Mouse (Mus musculus): ENCODE measurements around the gene Ccl17. TPM values are rescaled to one million over a fixed set of nuclear protein-coding genes. Genes with fewer than 3 reads are reported as not detected.

The Ccl17 gene
- polyA plus RNA-seq (2012; rRNA removed), result 0.36 and 1.1 TPM in 2 replicates

- no peak within 1 kb of the TSS for H3K4me3 ChIP-seq (replicated peaks; ENCODE audit: insufficient read depth, low read depth, low read length)
- H3K4me1 ChIP-seq (ENCODE audit: control insufficient read depth, insufficient read depth, low read length), result no peaks in the 10 kb centered on the region
- H3K27ac ChIP-seq (ENCODE audit: insufficient read depth, low read length), result no peak within 1 kb of the TSS
- no peak for DNase-seq
- TF ChIP-seq CTCF (IDR thresholded peaks at IDR 0.05; ENCODE audit: borderline replicate concordance, insufficient read depth, low read depth, low read length), result no peak
- TF ChIP-seq POLR2A (IDR thresholded peaks at IDR 0.05; ENCODE audit: borderline replicate concordance, insufficient read depth, low read length), result no peak
- WGBS, result 85% methylated on average over 3 of the region's 3 CpGs
- no peaks in the 10 kb centered on the region for H3K27me3 ChIP-seq (ENCODE audit: control insufficient read depth, insufficient read depth, low read length)
These were observed at the start of gene Ccl17 for GRCm38 (mm10) chr8:94810153-94810552. Gene Ccl17, plus strand, starts transcription at chr8:94810453.

GRCm38 (mm10) chr8:94767035-94767434 is 43.2 kb upstream of the Ccl17 start:
- Histone ChIP-seq H3K4me3 (replicated peaks; ENCODE audit: insufficient read depth, low read depth, low read length) (no peak overlapping the region), H3K4me1 (ENCODE audit: control insufficient read depth, insufficient read depth, low read length) (0 out of 2 replicates have a peak, but pooled peaks cover 2% of the 10 kb centered on the region), H3K27me3 (ENCODE audit: control insufficient read depth, insufficient read depth, low read length) (no peaks in the 10 kb centered on the region), H3K27ac (ENCODE audit: insufficient read depth, low read length) (no peak overlapping the region)
- WGBS, result 84% methylated on average over 9 of the region's 9 CpGs
- no peak for DNase-seq
- TF ChIP-seq POLR2A (IDR thresholded peaks at IDR 0.05; ENCODE audit: borderline replicate concordance, insufficient read depth, low read length), result no peak
- TF ChIP-seq CTCF (IDR thresholded peaks at IDR 0.05; ENCODE audit: borderline replicate concordance, insufficient read depth, low read depth, low read length), result no peak

GRCm38 (mm10) chr8:94770945-94771344 is 39.3 kb upstream of the Ccl17 start:
- DNase-seq, result peak; percentile 30 to 32
- 18% methylated on average over 6 of the region's 6 CpGs for WGBS
- H3K4me1 ChIP-seq (ENCODE audit: control insufficient read depth, insufficient read depth, low read length), result 0 out of 2 replicates have a peak, but pooled peaks cover 2% of the 10 kb centered on the region
- TF ChIP-seq CTCF (IDR thresholded peaks at IDR 0.05; ENCODE audit: borderline replicate concordance, insufficient read depth, low read depth, low read length) (no peak), POLR2A (IDR thresholded peaks at IDR 0.05; ENCODE audit: borderline replicate concordance, insufficient read depth, low read length) (no peak)
- no peak overlapping the region for H3K27ac ChIP-seq (ENCODE audit: insufficient read depth, low read length)
- no peak overlapping the region for H3K4me3 ChIP-seq (replicated peaks; ENCODE audit: insufficient read depth, low read depth, low read length)
- no peaks in the 10 kb centered on the region for H3K27me3 ChIP-seq (ENCODE audit: control insufficient read depth, insufficient read depth, low read length)

- Histone ChIP-seq H3K27ac (ENCODE audit: insufficient read depth, low read length) (peak within 1 kb of the TSS; percentile 62), H3K4me1 (ENCODE audit: control insufficient read depth, insufficient read depth, low read length) (0 out of 2 replicates have a peak, but pooled peaks cover 2% of the 10 kb centered on the region), H3K4me3 (replicated peaks; ENCODE audit: insufficient read depth, low read depth, low read length) (peak within 1 kb of the TSS; percentile 71), H3K27me3 (ENCODE audit: control insufficient read depth, insufficient read depth, low read length) (no peaks in the 10 kb centered on the region)
- TF ChIP-seq CTCF (IDR thresholded peaks at IDR 0.05; ENCODE audit: borderline replicate concordance, insufficient read depth, low read depth, low read length), result no peak
- peak; percentile 55; the same call in 1 of the 2 replicates for TF ChIP-seq POLR2A (IDR thresholded peaks at IDR 0.05; ENCODE audit: borderline replicate concordance, insufficient read depth, low read length)
- DNase-seq, result peak; percentile 82 to 84
- under 1% methylated on average over 38 of the region's 38 CpGs for WGBS
These were observed 38.1 kb upstream of the Ccl17 start, which contains the start of gene Cx3cl1 for GRCm38 (mm10) chr8:94771941-94772670. Gene Cx3cl1, plus strand, starts transcription at chr8:94772009.

- WGBS, result 67% methylated on average over 6 of the region's 6 CpGs
- H3K4me1 ChIP-seq (ENCODE audit: control insufficient read depth, insufficient read depth, low read length), result 0 out of 2 replicates have a peak, but pooled peaks cover 2% of the 10 kb centered on the region
- TF ChIP-seq CTCF (IDR thresholded peaks at IDR 0.05; ENCODE audit: borderline replicate concordance, insufficient read depth, low read depth, low read length) (no peak), POLR2A (IDR thresholded peaks at IDR 0.05; ENCODE audit: borderline replicate concordance, insufficient read depth, low read length) (no peak)
- H3K27me3 ChIP-seq (ENCODE audit: control insufficient read depth, insufficient read depth, low read length), result no peaks in the 10 kb centered on the region
- DNase-seq, result peak in 1 of 2 experiments; percentile 17
- peak overlapping the region; percentile 71 for H3K4me3 ChIP-seq (replicated peaks; ENCODE audit: insufficient read depth, low read depth, low read length)
- H3K27ac ChIP-seq (ENCODE audit: insufficient read depth, low read length), result peak overlapping the region; percentile 82
These were observed 37.2 kb upstream of the Ccl17 start for GRCm38 (mm10) chr8:94773048-94773447.

GRCm38 (mm10) chr8:94773700-94774171 is 36.5 kb upstream of the Ccl17 start:
- DNase-seq, result peak; percentile 48 to 54
- 0 out of 2 replicates have a peak, but pooled peaks have one; percentile 14 for TF ChIP-seq POLR2A (IDR thresholded peaks at IDR 0.05; ENCODE audit: borderline replicate concordance, insufficient read depth, low read length)
- TF ChIP-seq CTCF (IDR thresholded peaks at IDR 0.05; ENCODE audit: borderline replicate concordance, insufficient read depth, low read depth, low read length), result no peak
- WGBS, result 68% methylated on average over 12 of the region's 12 CpGs
- H3K4me3 ChIP-seq (replicated peaks; ENCODE audit: insufficient read depth, low read depth, low read length), result peak overlapping the region; percentile 71
- H3K27ac ChIP-seq (ENCODE audit: insufficient read depth, low read length), result peak overlapping the region; percentile 82
- 0 out of 2 replicates have a peak, but pooled peaks cover 2% of the 10 kb centered on the region for H3K4me1 ChIP-seq (ENCODE audit: control insufficient read depth, insufficient read depth, low read length)
- H3K27me3 ChIP-seq (ENCODE audit: control insufficient read depth, insufficient read depth, low read length), result no peaks in the 10 kb centered on the region

- Histone ChIP-seq H3K27me3 (ENCODE audit: control insufficient read depth, insufficient read depth, low read length) (no peaks in the 10 kb centered on the region), H3K4me3 (replicated peaks; ENCODE audit: insufficient read depth, low read depth, low read length) (no peak overlapping the region), H3K27ac (ENCODE audit: insufficient read depth, low read length) (no peak overlapping the region), H3K4me1 (ENCODE audit: control insufficient read depth, insufficient read depth, low read length) (0 out of 2 replicates have a peak, but pooled peaks cover 2% of the 10 kb centered on the region)
- 91% methylated on average over 1 of the region's 1 CpGs for WGBS
- TF ChIP-seq POLR2A (IDR thresholded peaks at IDR 0.05; ENCODE audit: borderline replicate concordance, insufficient read depth, low read length) (no peak), CTCF (IDR thresholded peaks at IDR 0.05; ENCODE audit: borderline replicate concordance, insufficient read depth, low read depth, low read length) (no peak)
- peak in 1 of 2 experiments; percentile 20 for DNase-seq
These were observed 35.7 kb upstream of the Ccl17 start for GRCm38 (mm10) chr8:94774601-94775000.
